Mouse (Mus musculus): ENCODE results near the gene Skil.

Gene Skil

DNA sequence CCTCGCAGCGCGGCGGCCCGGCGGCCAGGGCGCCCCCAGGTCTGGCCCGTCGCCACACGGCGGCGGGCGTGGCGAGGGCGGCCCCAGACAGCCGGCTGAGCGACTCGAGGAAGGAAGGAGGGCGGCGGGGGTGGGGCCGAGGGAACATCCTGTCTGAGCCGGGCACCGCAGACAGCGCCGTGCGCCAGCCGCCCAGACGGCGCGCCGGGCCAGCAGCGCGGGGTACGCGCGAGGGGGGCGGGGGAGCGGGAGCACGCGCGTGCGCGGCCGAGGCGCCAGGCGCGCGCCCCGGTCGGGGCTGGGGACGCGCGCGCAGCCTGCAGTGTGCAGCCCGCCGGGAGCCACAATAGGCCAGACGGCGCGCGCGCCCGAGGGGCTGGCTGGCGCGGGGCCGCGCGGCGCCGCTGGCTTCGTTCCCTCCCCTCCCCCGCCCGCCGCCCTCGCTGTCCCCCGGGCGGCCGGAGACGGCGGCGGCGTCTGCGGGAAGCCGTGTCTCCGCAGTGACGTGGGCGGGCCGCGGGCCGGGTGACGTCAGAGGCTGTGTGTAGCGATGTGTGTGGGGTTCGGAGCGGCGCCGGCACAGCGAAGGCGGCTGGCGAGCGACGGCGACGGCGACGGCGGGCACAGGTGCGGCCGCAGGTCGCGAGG is at the start of gene Skil:
Skil (plus strand) TSS at position 528 of the 648 bp plus-strand sequence.
- DNase-seq (ENCODE audit: low spot score), result peak; percentile 96

GRCm38 (mm10) chr3:31047263-31047662 is 47.6 kb upstream of the Skil start:
- DNase-seq (ENCODE audit: low spot score), result no peak

DNA sequence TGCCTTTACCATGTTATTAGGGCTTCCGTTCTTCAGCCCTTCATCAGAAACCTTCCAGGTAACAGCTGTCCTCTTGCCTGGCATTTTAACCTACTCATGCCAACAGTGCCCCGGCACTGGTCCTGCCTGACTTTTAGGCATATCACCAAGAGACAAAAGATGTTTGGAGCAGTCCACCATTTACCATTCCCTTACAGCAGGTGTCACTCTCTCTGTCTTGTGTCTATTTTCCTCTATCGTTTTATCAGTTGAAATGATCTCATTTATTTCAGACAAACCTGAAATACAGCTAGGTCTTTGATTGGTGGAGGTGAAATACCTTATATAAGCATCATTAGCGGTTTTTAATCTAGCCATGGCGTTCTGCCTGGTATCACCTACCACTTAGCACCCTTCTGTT is 45.8 kb upstream of the Skil start:
- DNase-seq (ENCODE audit: low spot score), result no peak

- DNase-seq (ENCODE audit: low spot score), result no peak
Measured at GRCm38 (mm10) chr3:31050375-31050774, 44.5 kb upstream of the Skil start.

GRCm38 (mm10) chr3:31051730-31052129 is 43.1 kb upstream of the Skil start:
- no peak for DNase-seq (ENCODE audit: low spot score)

GRCm38 (mm10) chr3:31053191-31053590 is 41.7 kb upstream of the Skil start:
- DNase-seq (ENCODE audit: low spot score), result no peak

- DNase-seq (ENCODE audit: low spot score), result no peak
Measured at GRCm38 (mm10) chr3:31054888-31055287, 40.0 kb upstream of the Skil start.

- peak; percentile 70 for DNase-seq (ENCODE audit: low spot score)
Measured at GRCm38 (mm10) chr3:31056047-31056650, 38.7 kb upstream of the Skil start.

GRCm38 (mm10) chr3:31056651-31057627 is 37.9 kb upstream of the Skil start:
- peak; percentile 90 for DNase-seq (ENCODE audit: low spot score)

GRCm38 (mm10) chr3:31060745-31061102 is 34.1 kb upstream of the Skil start:
- DNase-seq (ENCODE audit: low spot score), result no peak

GRCm38 (mm10) chr3:31061103-31061785 is 33.6 kb upstream of the Skil start:
- DNase-seq (ENCODE audit: low spot score), result no peak

- no peak for DNase-seq (ENCODE audit: low spot score)
Measured at GRCm38 (mm10) chr3:31061786-31062120, 33.1 kb upstream of the Skil start.

- no peak for DNase-seq (ENCODE audit: low spot score)
Measured at GRCm38 (mm10) chr3:31062325-31062724, 32.5 kb upstream of the Skil start.

DNA sequence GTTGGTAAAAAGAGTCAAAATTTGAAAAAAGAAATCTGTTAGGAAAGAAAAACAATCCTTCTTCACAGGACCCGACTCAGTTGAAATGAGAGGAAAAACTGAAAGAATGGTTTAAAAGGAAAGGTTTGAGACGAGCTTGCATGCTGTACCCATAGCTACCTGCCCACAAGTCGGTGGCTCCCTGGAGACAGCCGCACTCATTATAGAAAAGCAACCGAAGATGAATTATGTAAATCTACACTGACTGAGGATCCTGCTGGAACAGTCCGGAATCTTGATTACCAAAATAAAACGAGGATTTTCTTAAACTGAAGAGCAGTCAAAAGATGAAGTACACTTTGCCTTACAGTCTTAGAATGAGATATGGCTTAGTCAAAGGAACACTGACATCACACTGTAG is 26.4 kb upstream of the Skil start:
- no peak for DNase-seq (ENCODE audit: low spot score)

DNA sequence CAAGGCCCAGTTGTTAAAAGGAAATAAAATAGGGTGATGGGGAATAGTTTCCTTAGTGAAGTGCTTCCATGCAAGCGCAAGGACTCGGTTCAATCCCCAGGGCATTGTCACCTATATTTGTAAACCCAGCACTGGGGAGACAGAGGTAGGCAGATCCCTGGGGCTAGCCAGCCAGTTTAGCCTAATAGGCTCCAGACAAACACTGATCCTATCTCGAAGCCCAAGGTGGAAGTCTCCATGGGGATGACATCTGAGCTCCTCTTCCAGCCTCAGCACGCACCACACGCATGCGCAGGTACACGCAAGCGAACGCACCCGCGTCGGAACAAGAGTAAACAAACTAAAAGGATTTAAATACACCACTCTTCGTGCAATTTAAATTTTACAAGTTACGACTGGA is 23.1 kb upstream of the Skil start:
- no peak for DNase-seq (ENCODE audit: low spot score)

- DNase-seq (ENCODE audit: low spot score), result peak; percentile 85
Measured at GRCm38 (mm10) chr3:31075808-31076207, 19.1 kb upstream of the Skil start.

DNA sequence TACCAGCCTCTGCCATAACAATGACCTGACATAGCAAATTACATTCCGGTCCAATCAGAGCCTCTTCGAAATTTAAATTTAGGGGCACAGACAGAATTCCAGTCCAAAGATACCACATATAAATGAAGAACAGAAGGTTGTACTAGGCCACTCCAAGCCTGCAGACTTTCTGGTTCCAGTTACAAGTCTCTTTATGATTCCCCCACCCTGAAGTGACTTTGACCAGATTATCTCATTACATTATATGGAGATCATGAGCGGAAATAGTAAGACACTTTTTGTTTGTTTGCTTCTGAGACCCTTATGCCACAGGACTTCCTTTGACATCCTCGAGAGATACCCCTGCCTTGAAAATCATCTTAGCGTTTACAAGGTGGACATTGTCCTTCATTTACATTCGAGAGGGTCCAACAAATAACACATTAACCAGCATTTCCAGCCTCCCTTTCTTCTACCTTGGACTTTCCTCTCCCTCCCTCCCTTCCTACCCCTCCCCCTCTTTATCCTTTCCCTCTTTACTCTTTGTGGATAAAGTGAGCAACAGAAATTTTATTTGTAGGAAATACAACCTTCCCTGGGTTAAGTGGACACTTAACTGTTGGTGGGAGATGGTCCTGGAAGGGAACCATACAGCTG is 17.7 kb upstream of the Skil start:
- DNase-seq (ENCODE audit: low spot score), result peak; percentile 72

- peak; percentile 40 for DNase-seq (ENCODE audit: low spot score)
Measured at GRCm38 (mm10) chr3:31079450-31079849, 15.4 kb upstream of the Skil start.

DNA sequence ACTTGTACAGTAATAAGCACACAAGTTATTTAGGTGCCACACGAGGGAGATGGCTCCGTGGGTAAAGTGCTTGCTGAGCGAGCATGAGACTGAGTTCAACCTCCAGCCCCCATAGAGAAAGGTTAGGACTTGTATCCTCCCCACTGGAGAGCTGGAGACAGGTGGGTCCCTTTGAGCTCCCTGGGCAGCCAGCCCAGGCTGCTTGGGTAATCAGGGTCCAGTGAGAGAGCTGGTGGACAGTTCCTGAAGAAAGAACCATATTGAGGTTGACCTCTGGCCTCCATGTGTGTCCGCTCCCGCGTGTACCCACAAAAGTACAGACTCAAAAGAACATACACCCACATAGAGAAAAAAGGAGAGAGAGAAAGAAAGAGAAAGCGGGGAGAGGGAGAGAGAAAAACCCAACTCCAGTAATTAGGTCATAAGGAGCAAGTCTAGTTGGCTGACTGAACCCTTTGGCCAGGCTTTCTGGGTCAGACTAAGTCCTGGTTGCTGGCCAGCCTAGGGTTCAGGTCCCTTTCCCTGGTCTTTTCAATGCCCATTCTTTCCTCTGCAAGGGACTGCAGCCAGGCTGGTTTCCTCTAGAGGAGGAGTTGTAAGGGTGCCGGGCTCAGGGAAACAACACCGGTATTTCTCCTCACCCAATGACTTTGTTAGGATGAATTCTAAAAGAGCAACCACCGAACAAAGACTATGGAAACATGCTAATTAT is 13.9 kb upstream of the Skil start:
- DNase-seq (ENCODE audit: low spot score), result no peak

- DNase-seq (ENCODE audit: low spot score), result no peak
Measured at GRCm38 (mm10) chr3:31082838-31083506, 11.9 kb upstream of the Skil start.
